Mouse (Mus musculus) MEL (cell line): ENCODE measurements at regions not wholly inside any gene's neighbourhood (a gene's known extent, or its start where the extent isn't known, plus 50 kb on each side); places are given as distances from the start of the nearest gene placed in this dataset.

Experiments
- DNase-seq: peaks from one replicate; pipeline ENCODE4 v3.0.0; 2011; ENCODE audit warnings: low read depth, low spot score
- H3K27ac ChIP-seq: 2 replicates; pipeline ENCODE4 v1.5.1; 2012; ENCODE audit warnings: low read depth, mild to moderate bottlenecking, control low read depth, low read length, moderate library complexity; ENCODE audit not compliant: control insufficient read depth
- H3K27me3 ChIP-seq, 2 experiments: fragments of 150-350 bp in 1 of 2; sonication (generic) in 1 of 2; 2 replicates each; pipeline ENCODE4 v1.6.1; 2012; ENCODE audit warnings: low read length in 2 of 2, mild to moderate bottlenecking in 2 of 2, improper control_type of control experiment in 1 of 2, moderate library complexity in 1 of 2; ENCODE audit not compliant: insufficient read depth in 2 of 2, control insufficient read depth in 1 of 2
- H3K36me3 ChIP-seq, 2 experiments: 2 replicates each; pipeline ENCODE4 v1.6.1; 2012 to 2014; ENCODE audit warnings: low read length in 2 of 2, improper control_type of control experiment in 1 of 2, inconsistent platforms in 1 of 2, mild to moderate bottlenecking in 1 of 2; ENCODE audit not compliant: insufficient read depth in 2 of 2, control insufficient read depth in 1 of 2
- H3K4me1 ChIP-seq, 2 experiments: fragments of 150-350 bp in 1 of 2; sonication (generic) in 1 of 2; 2 replicates each; pipeline ENCODE4 v1.6.1; 2012; ENCODE audit warnings: low read length in 2 of 2, improper control_type of control experiment in 1 of 2, mild to moderate bottlenecking in 1 of 2; ENCODE audit not compliant: insufficient read depth in 2 of 2, control insufficient read depth in 1 of 2
- H3K4me3 ChIP-seq, 2 experiments: fragments of 150-350 bp in 1 of 2; sonication (generic) in 1 of 2; 2 replicates each; pipeline ENCODE4 v1.5.1; 2012; ENCODE audit warnings: low read depth in 2 of 2, low read length in 2 of 2, mild to moderate bottlenecking in 2 of 2, moderate library complexity in 2 of 2, control low read depth in 1 of 2, improper control_type of control experiment in 1 of 2; ENCODE audit not compliant: control insufficient read depth in 1 of 2, insufficient read depth in 1 of 2
- H3K79me2 ChIP-seq: 2 replicates; pipeline ENCODE4 v1.6.1; 2012; ENCODE audit warnings: mild to moderate bottlenecking, low read length, moderate library complexity; ENCODE audit not compliant: control insufficient read depth, poor library complexity, insufficient read depth
- H3K9ac ChIP-seq: 2 replicates; pipeline ENCODE4 v1.6.1; 2012; ENCODE audit warnings: low read depth, mild to moderate bottlenecking, control low read depth, low read length, moderate library complexity; ENCODE audit not compliant: control insufficient read depth, poor library complexity, severe bottlenecking
- H3K9me3 ChIP-seq: fragments of 150-350 bp; sonication (generic); replicated peaks from 2 replicates; pipeline ENCODE4 v1.6.1; 2012; ENCODE audit warnings: mild to moderate bottlenecking, low read length, improper control_type of control experiment, moderate library complexity; ENCODE audit not compliant: insufficient read depth
- EP300 ChIP-seq, 2 experiments: IDR thresholded peaks; 2 replicates each; pipeline ENCODE4 v1.6.1; 2011; ENCODE audit warnings: improper control_type of control experiment in 2 of 2, low read length in 2 of 2, low read depth in 1 of 2, mild to moderate bottlenecking in 1 of 2
- ETS1 ChIP-seq: IDR thresholded peaks from 2 replicates; pipeline ENCODE4 v1.6.1; 2012; ENCODE audit warnings: low read depth, mild to moderate bottlenecking, inconsistent platforms, low read length, improper control_type of control experiment, moderate library complexity
- KAT2A ChIP-seq: conservative IDR thresholded peaks from 2 replicates; pipeline ENCODE4 v1.6.1; 2012; ENCODE audit warnings: low read depth, low read length, improper control_type of control experiment, inconsistent platforms
- MEF2A ChIP-seq: IDR thresholded peaks from 2 replicates; pipeline ENCODE4 v1.6.1; 2014; ENCODE audit warnings: low read depth, mild to moderate bottlenecking, inconsistent platforms, low read length, improper control_type of control experiment; ENCODE audit not compliant: poor library complexity, insufficient replicate concordance, severe bottlenecking; ENCODE audit errors: extremely low read depth
- MYC ChIP-seq: IDR thresholded peaks from 2 replicates; pipeline ENCODE4 v1.6.1; 2011; ENCODE audit warnings: low read depth, mild to moderate bottlenecking, low read length, improper control_type of control experiment, moderate library complexity
- POLR2AphosphoS2 ChIP-seq: IDR thresholded peaks from 2 replicates; pipeline ENCODE4 v1.6.1; 2011; ENCODE audit warnings: low read length, improper control_type of control experiment
- RAD21 ChIP-seq: IDR thresholded peaks from 2 replicates; pipeline ENCODE4 v1.6.1; 2011; ENCODE audit warnings: mild to moderate bottlenecking, low read depth, low read length, improper control_type of control experiment
- RCOR1 ChIP-seq: IDR thresholded peaks from 2 replicates; pipeline ENCODE4 v1.6.1; 2012; ENCODE audit warnings: low read depth, mild to moderate bottlenecking, inconsistent platforms, low read length, improper control_type of control experiment
- SIN3A ChIP-seq: IDR thresholded peaks from 2 replicates; pipeline ENCODE4 v1.6.1; 2012; ENCODE audit warnings: low read length, improper control_type of control experiment, inconsistent platforms
- TBP ChIP-seq: IDR thresholded peaks from 2 replicates; pipeline ENCODE4 v1.8.0; 2011; ENCODE audit warnings: low read depth, low read length, improper control_type of control experiment
- UBTF ChIP-seq: IDR thresholded peaks from 2 replicates; pipeline ENCODE4 v1.6.1; 2012; ENCODE audit warnings: low read depth, mild to moderate bottlenecking, inconsistent platforms, low read length, improper control_type of control experiment, moderate library complexity, borderline replicate concordance; ENCODE audit not compliant: insufficient read depth

GRCm38 (mm10) chr12:54333632-54334321, 130.1 kb upstream of the Egln3 start:
- Histone ChIP-seq H3K9me3 (no peaks in the 10 kb centered on the region), H3K27me3 (peaks cover 2 to 6% of the 10 kb centered on the region in 2 experiments; a peak in 2 of 4 replicates), H3K9ac (no peak overlapping the region), H3K79me2 (no peaks in the 10 kb centered on the region), H3K27ac (no peak overlapping the region), H3K36me3 (no peaks in the 10 kb centered on the region), H3K4me1 (no peaks in the 10 kb centered on the region), H3K4me3 (no peak overlapping the region)
- DNase-seq: no peak
- TF ChIP-seq SIN3A (no peak), MEF2A (no peak), ETS1 (no peak), UBTF (no peak), EP300 (IDR thresholded peaks at IDR 0.05; ENCODE audit: low read depth in 1 of 2, low read length in 2 of 2) (no peak)

- Histone ChIP-seq H3K9me3 (no peaks in the 10 kb centered on the region), H3K4me1 (no peaks in the 10 kb centered on the region), H3K79me2 (no peaks in the 10 kb centered on the region), H3K9ac (no peak overlapping the region), H3K36me3 (no peaks in the 10 kb centered on the region), H3K4me3 (no peak overlapping the region), H3K27ac (no peak overlapping the region), H3K27me3 (peaks cover 0 to 2% of the 10 kb centered on the region in 2 experiments; a peak in 2 of 4 replicates)
- no peak for DNase-seq
- no peak for TF ChIP-seq RAD21
- no peak for TF ChIP-seq RCOR1
- no peak for TF ChIP-seq KAT2A
- no peak for TF ChIP-seq TBP
Observed at GRCm38 (mm10) chr12:54327483-54327882, 123.8 kb upstream of the Egln3 start.

- no peak for DNase-seq
- Histone ChIP-seq H3K79me2 (no peaks in the 10 kb centered on the region), H3K4me1 (no peaks in the 10 kb centered on the region), H3K9ac (no peak overlapping the region), H3K27ac (no peak overlapping the region), H3K27me3 (peaks cover 0 to 2% of the 10 kb centered on the region in 2 experiments; a peak in 2 of 4 replicates), H3K9me3 (no peaks in the 10 kb centered on the region), H3K36me3 (no peaks in the 10 kb centered on the region), H3K4me3 (no peak overlapping the region)
- TF ChIP-seq RAD21: no peak
- TF ChIP-seq MYC: no peak
- no peak for TF ChIP-seq POLR2AphosphoS2
Observed at GRCm38 (mm10) chr12:54326571-54326970, 122.9 kb upstream of the Egln3 start.
